Mouse (Mus musculus) heart, adult 2 months (tissue): Measurements from ENCODE around the gene Med21.

Source experiments
- CTCF ChIP-seq: fragments of 200-600 bp; IDR thresholded peaks from 2 replicates; pipeline ENCODE4 v1.8.1; 2022; ENCODE audit warnings: antibody characterized with exemption, mild to moderate bottlenecking, moderate library complexity
- POLR2A ChIP-seq: fragments of 200-500 bp; IDR thresholded peaks from 2 replicates; pipeline ENCODE4 v1.6.1; 2011; ENCODE audit warnings: mild to moderate bottlenecking, low read depth, low read length, control low read depth; ENCODE audit not compliant: insufficient read depth

GRCm38 (mm10) chr6:146611897-146612296 lies 30.4 kb upstream of the Med21 start:
- TF ChIP-seq CTCF (no peak), POLR2A (no peak)
